Mouse (Mus musculus): ENCODE data around the gene Tubb3. TPM values are rescaled to one million over a fixed set of nuclear protein-coding genes. Genes with fewer than 3 reads are reported as not detected.
A peak's percentile ranks its signal among the peaks of the same experiment; 100 is the strongest.

Tubb3 gene
- total RNA-seq (2021) (1 to 10 TPM; 2.4 to 8.3 TPM), polyA plus RNA-seq (2012; rRNA removed) (3.8 and 21.1 TPM in 2 replicates)
- long read RNA-seq, partial matches to known transcripts, result 0 of 3 reads
- long read RNA-seq, other reads (novel, unspliced or antisense), result 0 of 3 reads

- DNase-seq, result peak; percentile 73
Observed at GRCm38 (mm10) chr8:123411246-123411645, at the start of gene Tubb3. TSS of gene Tubb3 (plus strand) at chr8:123411424.

DNA sequence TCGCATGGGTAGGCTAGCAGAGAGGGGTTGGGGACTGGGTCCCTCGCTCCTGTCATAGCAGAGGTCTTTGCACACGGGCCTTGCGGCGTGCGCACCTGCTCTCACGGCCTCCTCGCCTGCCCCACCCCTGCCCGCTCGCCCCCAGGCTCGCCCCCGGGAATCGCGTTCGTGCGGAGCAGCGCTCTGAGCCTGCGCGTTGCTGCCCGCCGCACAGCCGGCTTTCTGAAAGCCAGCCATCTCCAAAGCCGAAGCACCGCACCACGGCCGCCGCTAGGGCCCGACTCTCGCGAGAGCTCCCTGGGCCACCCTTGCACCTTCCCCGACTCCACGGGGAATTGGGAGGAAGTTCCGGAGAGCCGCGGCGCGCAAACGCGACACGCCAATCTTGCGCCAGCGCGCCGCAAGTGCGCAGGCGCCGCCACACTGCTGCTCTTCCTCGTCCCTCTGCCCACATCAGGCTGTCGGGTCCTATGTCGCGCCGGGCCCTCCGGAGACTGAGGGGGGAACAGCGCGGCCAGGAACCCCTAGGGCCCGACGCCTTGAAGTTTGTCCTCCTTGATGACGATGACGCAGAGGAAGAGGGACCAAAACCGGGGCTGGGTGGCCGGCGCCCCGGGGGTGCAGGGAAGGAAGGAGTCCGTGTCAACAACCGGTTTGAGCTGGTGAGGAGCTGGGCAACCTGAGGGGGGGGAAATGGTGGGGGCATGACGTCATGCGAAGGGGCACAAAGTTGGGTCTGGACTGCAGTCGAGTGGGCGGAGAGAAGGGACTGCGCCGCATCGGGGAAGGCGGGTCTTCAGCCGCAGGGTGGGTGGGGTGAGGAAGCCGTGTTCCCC is 37.6 kb upstream of the Tubb3 start, which contains the start of gene Tcf25:
Gene Tcf25, plus strand, starts transcription at position 351 of the 836 bp plus-strand sequence.
- DNase-seq, result peak; percentile 96

DNA sequence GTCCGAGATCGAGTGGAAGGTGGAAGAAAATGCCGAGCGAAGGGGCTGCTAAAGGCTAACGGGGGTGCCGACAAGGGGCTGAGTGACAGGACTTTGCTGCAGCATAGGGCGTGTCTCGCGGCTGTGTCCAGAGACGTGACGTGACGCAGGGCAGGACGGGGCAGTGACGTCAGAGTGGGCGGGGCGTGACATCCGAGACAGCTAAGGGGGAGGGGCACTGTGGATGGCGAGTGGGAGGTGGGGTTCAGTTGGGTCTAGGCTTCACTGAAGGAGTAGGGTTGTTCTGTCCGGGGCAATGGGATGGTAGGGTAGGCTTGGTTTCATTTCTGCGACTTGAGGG is 37.0 kb upstream of the Tubb3 start:
- DNase-seq, result peak; percentile 95

GRCm38 (mm10) chr8:123375701-123376100 is 35.5 kb upstream of the Tubb3 start:
- DNase-seq, result no peak

DNA sequence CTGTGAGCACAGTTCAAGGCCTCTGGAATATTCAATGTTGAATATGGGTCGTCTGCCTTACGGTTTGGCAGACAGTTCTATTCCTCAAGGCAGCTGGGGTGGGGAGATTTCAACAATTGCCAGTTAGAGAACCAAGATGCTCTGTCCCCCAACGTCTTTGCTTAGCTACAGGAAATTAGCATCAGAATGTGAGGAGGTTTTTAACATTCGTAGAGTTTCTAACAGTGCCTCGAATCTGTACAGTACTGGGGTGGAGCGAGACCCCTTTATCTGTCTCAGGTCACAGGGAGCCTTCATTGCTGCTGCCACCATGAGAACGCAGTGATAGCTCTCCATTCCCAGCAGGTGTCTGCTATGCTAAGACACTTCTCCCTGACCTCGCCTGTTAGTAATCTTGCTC is 35.1 kb upstream of the Tubb3 start:
- no peak for DNase-seq

- no peak for DNase-seq
Observed at GRCm38 (mm10) chr8:123381711-123382110, 29.5 kb upstream of the Tubb3 start.

DNA sequence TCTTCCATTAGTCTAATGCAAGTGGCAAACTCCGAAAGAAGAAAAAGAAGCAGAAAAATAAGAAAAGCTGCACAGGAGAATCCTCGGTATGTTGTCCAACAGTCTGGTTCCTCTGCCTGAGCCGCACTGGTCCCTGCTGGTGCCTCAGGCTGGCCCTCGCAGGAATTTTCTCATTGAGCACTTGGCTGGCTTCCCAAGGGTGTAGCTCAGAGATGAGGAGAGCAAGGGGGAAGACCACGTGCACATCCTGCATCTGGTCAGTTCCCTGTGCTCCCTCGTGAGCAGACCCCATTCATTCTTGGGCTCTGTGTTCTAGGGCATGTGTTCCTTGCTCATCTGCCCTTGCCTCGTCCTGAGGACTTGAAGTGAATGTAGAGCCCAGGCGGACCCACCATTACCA is 28.7 kb upstream of the Tubb3 start:
- DNase-seq, result no peak

DNA sequence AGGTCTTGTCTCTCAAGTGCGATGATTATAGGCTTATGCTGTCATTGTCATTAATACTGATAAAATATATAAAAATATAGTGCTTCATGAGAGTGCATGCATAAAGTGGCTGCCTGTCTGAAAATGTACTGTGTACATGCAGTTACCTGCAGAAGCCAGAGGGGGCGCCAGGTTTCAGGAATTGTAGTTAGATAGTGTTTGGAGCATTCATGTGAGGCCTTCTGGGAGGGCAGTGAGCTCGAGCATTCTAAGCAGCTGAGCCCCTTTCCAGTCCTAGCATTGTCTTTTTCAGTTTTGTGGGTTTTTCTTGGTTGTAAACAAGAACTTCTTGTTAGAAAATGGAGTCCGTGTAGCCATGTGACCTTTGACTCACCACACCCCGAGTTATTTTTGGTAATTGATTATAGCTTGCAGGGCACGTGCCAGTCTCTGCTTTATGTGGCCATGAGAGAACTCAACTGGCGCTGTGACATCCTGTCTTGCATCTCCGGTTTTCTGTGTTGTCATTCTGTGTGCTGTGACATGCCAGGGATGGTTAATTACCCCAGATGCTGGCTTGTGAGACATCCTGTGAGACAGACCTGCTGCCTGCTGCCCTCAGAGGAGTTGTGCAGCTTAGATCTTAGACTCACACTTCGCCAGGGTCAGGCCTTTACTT is 26.2 kb upstream of the Tubb3 start:
- DNase-seq, result no peak

DNA sequence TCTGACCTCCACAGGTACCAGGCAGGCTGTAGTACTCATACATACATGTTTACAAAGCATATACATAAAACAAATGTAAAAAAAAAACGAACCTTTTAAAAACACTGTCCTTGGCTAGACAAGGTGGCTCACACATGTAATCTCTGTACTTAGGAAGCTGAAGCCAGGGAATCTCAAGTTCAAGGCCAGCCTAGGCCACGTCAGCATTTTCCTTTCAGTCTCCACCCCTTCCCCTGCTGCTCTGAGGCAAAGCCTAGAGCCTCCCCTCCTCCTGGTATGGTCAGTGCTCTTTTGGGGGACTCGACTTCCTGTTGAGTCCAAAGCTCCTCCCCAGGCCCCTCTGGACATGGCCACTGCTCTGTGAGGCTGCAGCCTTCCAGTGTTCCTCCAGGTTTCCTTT is 24.2 kb upstream of the Tubb3 start:
- peak; percentile 70 for DNase-seq

GRCm38 (mm10) chr8:123387801-123388200 is 23.4 kb upstream of the Tubb3 start:
- DNase-seq, result peak; percentile 38

DNA sequence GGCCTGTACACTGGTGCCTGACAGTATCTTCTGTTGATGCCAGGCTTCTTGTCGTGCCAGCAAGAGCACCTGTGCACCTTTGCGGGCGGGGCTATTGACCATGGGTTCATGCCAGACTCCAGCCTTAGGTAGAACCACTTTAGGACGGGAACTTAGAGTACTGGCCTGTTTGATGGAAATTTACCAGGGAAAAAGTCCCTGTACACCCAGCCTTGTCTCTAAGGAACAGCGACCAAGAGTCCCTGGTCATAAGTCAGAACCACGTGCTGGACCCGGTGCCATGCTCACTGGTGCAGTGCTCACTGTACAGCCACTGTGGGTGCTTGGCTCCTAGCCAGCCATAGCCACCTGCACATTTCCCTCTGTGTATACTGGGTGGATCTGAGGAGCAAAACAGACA is 22.2 kb upstream of the Tubb3 start:
- DNase-seq, result no peak

DNA sequence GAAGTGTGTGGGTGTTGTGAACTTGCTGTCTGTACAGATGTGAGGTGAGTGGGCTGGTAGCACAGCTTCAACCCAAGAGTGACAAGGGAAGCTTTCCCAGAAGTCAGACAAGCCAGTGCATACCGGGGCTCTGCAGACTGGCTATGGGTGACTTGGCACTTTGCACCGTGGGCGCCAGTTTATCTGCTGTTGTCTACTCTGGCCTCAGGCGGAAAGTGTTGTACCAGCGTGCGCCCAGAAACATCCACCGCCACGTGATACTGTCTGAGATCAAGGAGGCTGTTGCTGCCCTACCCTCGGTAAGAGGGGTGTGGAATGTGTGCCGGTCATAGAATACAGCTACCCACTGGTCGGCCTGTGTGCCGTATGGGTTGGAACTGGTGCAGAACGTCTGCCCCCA is 12.9 kb upstream of the Tubb3 start:
- no peak for DNase-seq

GRCm38 (mm10) chr8:123401936-123402335 is 9.3 kb upstream of the Tubb3 start:
- DNase-seq, result no peak

DNA sequence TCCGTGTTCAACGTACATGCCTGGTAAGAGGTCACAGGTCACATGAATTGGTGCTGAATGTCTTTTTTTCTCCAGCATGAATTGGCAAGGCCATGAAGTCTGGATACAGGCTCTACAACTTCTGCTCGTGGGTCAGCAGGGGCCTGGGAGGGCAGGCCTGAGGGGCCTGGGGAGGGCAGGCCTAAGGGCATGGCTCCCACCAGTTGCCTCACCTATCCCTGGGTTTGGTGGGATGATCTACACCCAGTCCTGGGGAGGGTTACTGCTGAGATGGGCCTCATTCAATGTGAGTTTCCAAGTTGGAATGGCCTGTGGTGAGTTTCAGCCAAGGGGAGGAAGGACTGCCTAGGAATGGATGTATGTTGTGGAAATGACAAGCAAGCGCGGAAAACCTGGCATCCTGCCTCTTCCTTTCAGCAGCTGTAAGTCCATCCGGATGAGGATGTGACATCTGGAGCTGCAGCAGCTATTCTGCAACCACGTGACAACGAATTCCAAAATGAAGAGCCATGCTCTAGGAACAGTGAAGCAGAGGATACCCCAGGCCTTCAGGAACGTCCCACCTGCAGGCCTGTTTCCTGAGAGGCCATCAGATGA is 8.4 kb upstream of the Tubb3 start:
- no peak for DNase-seq

DNA sequence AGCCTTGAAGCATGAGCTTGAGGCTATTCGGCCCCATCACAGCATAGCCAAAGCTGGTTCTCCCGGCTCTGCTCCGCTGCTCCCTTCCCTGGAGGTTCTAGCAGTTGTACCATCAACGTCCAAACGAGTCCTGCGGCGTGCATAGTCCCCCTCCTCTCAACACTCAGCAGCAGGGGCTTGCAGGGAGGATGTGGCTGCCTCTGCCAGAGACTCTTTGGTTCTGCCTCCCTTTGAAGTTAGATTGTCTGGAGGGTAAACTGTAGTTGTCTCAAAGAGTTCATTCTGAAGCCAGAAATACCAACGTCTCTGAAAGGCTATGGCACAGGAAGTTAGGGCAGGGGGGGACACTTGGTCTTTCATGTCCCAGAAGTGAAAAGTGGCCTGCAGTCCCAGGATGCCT is 6.7 kb upstream of the Tubb3 start:
- no peak for DNase-seq

- DNase-seq, result peak; percentile 66
Observed at GRCm38 (mm10) chr8:123406786-123407185, 4.4 kb upstream of the Tubb3 start, which contains the start of gene Mc1r. TSS of gene Mc1r (plus strand) at chr8:123407107.

DNA sequence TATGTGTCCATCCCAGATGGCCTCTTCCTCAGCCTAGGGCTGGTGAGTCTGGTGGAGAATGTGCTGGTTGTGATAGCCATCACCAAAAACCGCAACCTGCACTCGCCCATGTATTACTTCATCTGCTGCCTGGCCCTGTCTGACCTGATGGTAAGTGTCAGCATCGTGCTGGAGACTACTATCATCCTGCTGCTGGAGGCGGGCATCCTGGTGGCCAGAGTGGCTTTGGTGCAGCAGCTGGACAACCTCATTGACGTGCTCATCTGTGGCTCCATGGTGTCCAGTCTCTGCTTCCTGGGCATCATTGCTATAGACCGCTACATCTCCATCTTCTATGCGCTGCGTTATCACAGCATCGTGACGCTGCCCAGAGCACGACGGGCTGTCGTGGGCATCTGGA is 3.6 kb upstream of the Tubb3 start:
- no peak for DNase-seq

GRCm38 (mm10) chr8:123408586-123409544 is 2.4 kb upstream of the Tubb3 start:
- DNase-seq, result peak; percentile 79

DNA sequence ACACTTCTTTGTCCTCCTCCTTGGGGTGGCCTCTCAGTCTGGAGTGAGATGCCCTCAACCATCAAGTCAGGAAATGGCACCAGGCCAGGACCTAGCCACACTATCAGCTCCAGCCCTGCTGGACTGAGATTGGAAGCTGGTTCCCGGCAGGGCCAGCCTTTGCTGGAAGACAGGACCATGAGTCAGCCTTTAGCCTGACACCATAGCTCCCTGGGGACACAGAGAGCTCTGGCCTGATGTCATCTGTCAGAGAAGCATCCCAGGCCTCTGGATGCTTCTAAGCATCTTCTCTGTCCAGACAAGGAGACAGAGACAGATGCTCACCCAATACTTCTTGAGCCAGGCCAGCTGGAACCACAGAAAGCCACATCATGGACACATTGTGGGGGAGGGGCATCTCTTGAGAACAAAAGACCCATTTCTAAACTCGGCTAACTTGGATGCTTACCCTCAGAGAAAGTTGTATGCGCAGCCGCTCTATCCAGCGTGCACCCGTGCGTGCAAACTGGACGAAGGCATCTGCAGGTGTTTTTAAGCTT is 1.1 kb upstream of the Tubb3 start:
- peak; percentile 71 for DNase-seq

DNA sequence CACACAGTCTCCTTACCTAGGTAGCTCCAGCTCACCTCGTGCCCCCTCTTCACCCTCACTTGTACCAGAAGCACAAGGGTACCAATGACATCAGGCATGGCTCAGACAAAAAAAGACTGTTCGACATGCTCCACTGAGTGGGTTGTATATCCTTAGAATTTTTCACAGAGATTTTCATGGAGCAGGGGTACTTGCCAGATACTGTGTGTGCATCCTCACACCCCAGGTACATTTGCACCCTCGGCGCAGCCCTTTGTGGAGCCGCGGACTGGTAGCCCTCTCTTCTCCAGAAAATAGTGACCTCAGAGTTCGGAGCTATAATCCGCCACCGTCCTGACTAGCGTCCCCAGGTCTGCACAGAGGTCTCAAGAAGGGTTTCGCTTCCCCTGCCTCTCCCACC is 436 bp upstream of the Tubb3 start:
- no peak for DNase-seq

DNA sequence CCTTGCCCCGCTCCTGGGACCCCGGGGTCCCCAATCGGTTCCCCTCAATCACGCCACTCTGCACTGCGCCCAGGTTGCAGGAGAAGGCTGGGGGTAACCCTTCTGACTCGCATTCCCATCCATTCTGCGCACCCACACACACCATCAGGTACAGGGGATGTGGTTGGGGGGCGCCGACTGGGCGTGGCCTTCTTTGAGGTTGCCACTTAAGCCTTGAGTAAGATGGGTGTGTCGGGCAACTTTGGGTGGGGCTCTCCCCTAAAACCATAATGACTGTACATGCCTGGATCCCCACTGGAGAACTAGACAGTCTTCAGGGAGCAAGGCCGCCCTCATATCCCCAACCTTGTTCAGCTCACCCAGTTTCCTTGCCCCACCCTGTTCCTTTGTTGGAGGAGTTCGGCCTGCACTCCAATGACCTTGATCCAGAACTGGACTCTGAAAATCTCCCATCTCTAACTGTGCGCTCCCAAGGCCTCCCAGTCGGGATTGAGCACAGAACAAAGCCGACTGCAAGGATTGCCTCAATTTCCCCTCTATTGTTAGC is 630 bp downstream of the Tubb3 start:
- no peak for DNase-seq
